Mouse (Mus musculus) monocyte, adult 59 days (primary cell): ENCODE results near the gene Sema3d. TPM values are rescaled to one million over a fixed set of nuclear protein-coding genes. Genes with fewer than 3 reads are reported as not detected.

Source experiments
- total RNA-seq, 2 experiments: library from RNA; stranded (reverse); gene quantifications; one replicate each; pipeline ENCODE4 v1.2.4; 2023

Gene Sema3d
- total RNA-seq = not detected

DNA sequence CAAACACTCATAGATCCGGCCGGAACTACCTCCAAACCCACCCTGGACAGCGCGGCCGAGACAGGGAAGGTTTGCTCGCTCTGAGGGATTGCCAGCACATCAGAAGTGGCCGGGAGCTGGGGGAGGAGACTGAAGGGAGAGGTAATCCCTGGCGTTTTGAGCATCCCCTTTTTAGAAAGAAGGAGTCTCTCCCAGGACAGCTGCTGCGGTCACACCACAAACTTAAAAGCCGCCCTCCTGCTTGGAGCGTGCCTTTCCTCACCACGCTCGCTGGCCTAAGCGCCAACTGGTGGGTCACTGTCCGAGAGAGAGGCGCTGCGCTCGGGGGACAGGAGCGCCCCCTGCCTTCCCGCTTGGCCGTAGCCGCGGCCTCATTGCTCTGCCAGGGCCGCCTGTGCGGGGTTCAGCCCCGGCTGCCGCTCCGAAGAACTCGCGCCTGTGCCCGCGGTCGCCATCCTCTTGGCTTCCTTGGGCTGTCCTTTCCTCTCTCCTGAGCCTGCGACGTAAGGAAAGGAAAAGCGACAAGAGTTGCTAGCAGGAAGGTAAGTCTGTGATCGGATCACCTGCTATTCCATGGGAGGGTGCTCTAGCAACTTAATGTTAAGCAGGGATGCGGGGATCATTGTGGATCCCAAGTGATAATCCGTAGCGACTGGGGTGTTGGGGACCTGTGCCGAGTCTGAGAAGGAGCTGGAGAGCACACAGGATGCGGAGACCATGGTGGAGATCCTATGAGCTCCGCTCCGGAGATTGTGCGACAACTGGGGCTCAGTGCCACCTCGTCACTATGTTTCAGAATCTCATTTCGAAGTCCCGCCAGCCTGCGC is at the start of gene Sema3d:
TSS of gene Sema3d (plus strand) at position 253 of the 827 bp plus-strand sequence.

